Mouse (Mus musculus): ENCODE measurements around the gene Oxct2b. TPM values are rescaled to one million over a fixed set of nuclear protein-coding genes. Genes with fewer than 3 reads are reported as not detected.

Gene Oxct2b
- polyA plus RNA-seq (2012; rRNA removed) = not detected in 2 replicates

GRCm38 (mm10) chr4:123116011-123116410 lies at the start of gene Oxct2b:
TSS of gene Oxct2b (plus strand) at chr4:123116266.

DNA sequence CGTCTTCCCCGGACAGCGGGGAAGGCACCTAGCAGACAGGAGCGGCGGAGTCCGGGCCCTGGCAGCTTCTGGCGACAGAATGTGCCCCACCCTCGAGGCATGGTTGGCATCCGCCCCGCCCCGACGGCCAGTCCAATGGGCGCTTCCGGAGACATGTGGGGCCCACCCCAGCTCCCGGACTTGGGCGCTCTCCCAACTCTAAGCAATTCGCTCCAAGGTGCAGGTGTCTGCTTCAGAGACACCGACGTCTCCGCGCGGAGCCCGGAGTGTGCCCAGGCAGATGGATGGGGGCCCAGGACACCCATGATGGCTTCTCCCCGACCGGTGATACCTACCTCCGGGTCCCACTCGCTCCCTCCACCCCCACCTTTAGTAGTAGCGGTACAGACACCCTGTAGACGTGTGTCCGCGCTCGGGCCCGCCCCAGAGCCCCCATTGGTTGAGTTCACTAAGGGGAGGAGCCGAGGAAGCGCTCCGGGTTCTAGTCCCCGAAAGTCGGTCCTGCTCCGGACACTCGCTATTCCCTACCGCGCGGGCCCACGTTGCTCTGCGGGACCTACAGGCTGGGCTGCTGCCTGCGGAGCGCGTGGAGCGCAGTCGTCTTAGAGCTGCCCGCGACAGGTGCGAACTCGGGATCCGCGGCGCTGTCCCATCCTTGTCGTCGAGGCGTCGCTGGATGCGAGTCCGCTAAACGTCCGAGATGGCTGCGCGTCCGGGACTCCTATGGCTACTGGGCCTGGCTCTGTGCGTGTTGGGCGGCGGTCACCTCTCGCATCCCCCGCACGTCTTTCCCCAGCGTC lies 11.2 kb upstream of the Oxct2b start, which contains the start of gene Bmp8b:
TSS of gene Bmp8b (plus strand) at position 515 of the 800 bp plus-strand sequence.

GRCm38 (mm10) chr4:123139513-123140154 lies 23.6 kb downstream of the Oxct2b start, which contains the start of gene Ppie:
TSS of gene Ppie (minus strand) at chr4:123139951.

Other genes with a start within 250 kb of the Oxct2b start
- gene Cap1, start 230.2 kb upstream of the Oxct2b start, polyA plus RNA-seq (2012; rRNA removed) = 62.8 and 69.9 TPM in 2 replicates
- 21.5 and 27.0 TPM in 2 replicates for gene Mfsd2a, start 155.1 kb upstream of the Oxct2b start, polyA plus RNA-seq (2012; rRNA removed)
- 45.6 and 47.5 TPM in 2 replicates for gene Mycl, start 120.6 kb upstream of the Oxct2b start, polyA plus RNA-seq (2012; rRNA removed)
- 9.7 and 12.8 TPM in 2 replicates for gene Trit1, start 99.7 kb upstream of the Oxct2b start, polyA plus RNA-seq (2012; rRNA removed)
- gene Bmp8b, start 11.1 kb upstream of the Oxct2b start, polyA plus RNA-seq (2012; rRNA removed) = 0.26 and 0.35 TPM in 2 replicates
- 23.5 and 24.2 TPM in 2 replicates for gene Ppie, start 23.7 kb downstream of the Oxct2b start, polyA plus RNA-seq (2012; rRNA removed)
- gene Hpcal4, start 67.0 kb downstream of the Oxct2b start, polyA plus RNA-seq (2012; rRNA removed) = 0.26 and 0.37 TPM in 2 replicates
- gene Nt5c1a, start 85.2 kb downstream of the Oxct2b start, polyA plus RNA-seq (2012; rRNA removed) = 0.71 and 0.81 TPM in 2 replicates
- 24.8 and 32.5 TPM in 2 replicates for gene Heyl, start 117.3 kb downstream of the Oxct2b start, polyA plus RNA-seq (2012; rRNA removed)
- 326 TPM in 2 replicates for gene Pabpc4, start 146.1 kb downstream of the Oxct2b start, polyA plus RNA-seq (2012; rRNA removed)
- gene Oxct2a, start 207.4 kb downstream of the Oxct2b start, polyA plus RNA-seq (2012; rRNA removed) = 0.16 TPM in 1 of 2 replicates, not detected in the other
- 1.1 and 1.7 TPM in 2 replicates for gene Bmp8a, start 227.0 kb downstream of the Oxct2b start, polyA plus RNA-seq (2012; rRNA removed)